Mouse (Mus musculus) midbrain, postnatal 0 days (tissue): ENCODE data around the gene Ttc21a. TPM values are rescaled to one million over a fixed set of nuclear protein-coding genes. Genes with fewer than 3 reads are reported as not detected.

ENCODE experiments used
- ATAC-seq: fragments of 200-750 bp; cut with Nextera tagmentation; 2 replicates; pipeline ENCODE4 v1.8.0; 2017; ENCODE audit warnings: moderate number of reproducible peaks, mild to moderate bottlenecking, moderate TSS enrichment, moderate library complexity; ENCODE audit not compliant: low FRiP score
- DNase-seq: peaks from one replicate; pipeline ENCODE4 v3.0.0-alpha.2; 2015; ENCODE audit warnings: low spot score
- H3K27ac ChIP-seq: fragments of 300-500 bp; sonication (generic); 2 replicates; pipeline ENCODE4 v1.5.1; 2014; ENCODE audit warnings: low read depth, mild to moderate bottlenecking, low read length, mixed read lengths
- H3K27me3 ChIP-seq: fragments of 300-500 bp; sonication (generic); 2 replicates; pipeline ENCODE4 v1.6.1; 2014; ENCODE audit warnings: low read length, control low read depth, mixed read lengths; ENCODE audit not compliant: insufficient read depth
- H3K36me3 ChIP-seq: fragments of 300-500 bp; sonication (generic); 2 replicates; pipeline ENCODE4 v1.6.1; 2014; ENCODE audit warnings: low read length, control low read depth, mixed read lengths; ENCODE audit not compliant: insufficient read depth
- H3K4me1 ChIP-seq: fragments of 300-500 bp; sonication (generic); 2 replicates; pipeline ENCODE4 v1.6.1; 2014; ENCODE audit warnings: mild to moderate bottlenecking, control low read depth, antibody characterized with exemption, low read length, mixed read lengths; ENCODE audit not compliant: insufficient read depth
- H3K4me2 ChIP-seq: fragments of 300-500 bp; sonication (generic); 2 replicates; pipeline ENCODE4 v1.6.1; 2014; ENCODE audit warnings: low read depth, mild to moderate bottlenecking, low read length, mixed read lengths; ENCODE audit not compliant: poor library complexity, severe bottlenecking
- H3K4me3 ChIP-seq: fragments of 300-500 bp; sonication (generic); 2 replicates; pipeline ENCODE4 v1.5.1; 2014; ENCODE audit warnings: low read depth, mild to moderate bottlenecking, low read length, moderate library complexity
- H3K9ac ChIP-seq: fragments of 300-500 bp; sonication (generic); replicated peaks from 2 replicates; pipeline ENCODE4 v1.6.1; 2014; ENCODE audit warnings: mild to moderate bottlenecking, low read length, moderate library complexity, mixed read lengths; ENCODE audit not compliant: poor library complexity, severe bottlenecking
- H3K9me3 ChIP-seq: fragments of 300-500 bp; sonication (generic); 2 replicates; pipeline ENCODE4 v1.6.1; 2016; ENCODE audit warnings: low read length, control low read depth
- CTCF ChIP-seq: IDR thresholded peaks from 2 replicates; pipeline ENCODE4 v1.5.1; 2016; ENCODE audit warnings: antibody characterized with exemption, mild to moderate bottlenecking
- WGBS: fragments of 180-500 bp; shearing (Covaris S2); extraction: QIAGEN DNeasy Blood & Tissue Kit; methylation state at CpG from one replicate; pipeline ENCODE4 v1.1.7; 2014; 5-methylcytosine and 5-hydroxymethylcytosine counted together
- polyA plus RNA-seq: library from polyadenylated mRNA; unstranded; fragments of >200 nt; fragmentation: Nextera tagmentation; extraction: Ambion mirVana; gene quantifications from 2 replicates; pipeline ENCODE4 v1.2.1, GENCODE M21; 2015
- total RNA-seq: library from RNA; depleted of rRNA; stranded (reverse); fragments of >200 nt; gene quantifications from 2 replicates; pipeline ENCODE4 v1.2.3, GENCODE M21; 2014

The Ttc21a gene
- total and polyA plus RNA-seq, 2 experiments from 2014 or later, result 1.4 to 4.6 TPM

GRCm38 (mm10) chr9:119941861-119942260, 4.5 kb downstream of the Ttc21a start:
- Histone ChIP-seq H3K4me1 (0 out of 2 replicates have a peak, but pooled peaks cover 3% of the 10 kb centered on the region), H3K4me3 (no peak overlapping the region), H3K27me3 (no peaks in the 10 kb centered on the region), H3K9me3 (no peaks in the 10 kb centered on the region), H3K36me3 (no peaks in the 10 kb centered on the region), H3K4me2 (no peak overlapping the region), H3K9ac (no peak overlapping the region), H3K27ac (no peak overlapping the region)
- TF ChIP-seq CTCF, result no peak
- ATAC-seq (no peak), DNase-seq (no peak)
- 89% methylated on average over 14 of the region's 14 CpGs for WGBS

GRCm38 (mm10) chr9:119943326-119943725, 5.9 kb downstream of the Ttc21a start:
- H3K4me1 ChIP-seq, result no peaks in the 10 kb centered on the region
- H3K4me2 ChIP-seq, result no peak overlapping the region
- ATAC-seq, result no peak
- no peak for TF ChIP-seq CTCF
- H3K9me3 ChIP-seq, result no peaks in the 10 kb centered on the region
- H3K27me3 ChIP-seq, result no peaks in the 10 kb centered on the region
- DNase-seq, result no peak
- H3K4me3 ChIP-seq, result no peak overlapping the region
- H3K36me3 ChIP-seq, result no peaks in the 10 kb centered on the region
- H3K9ac ChIP-seq, result no peak overlapping the region
- WGBS, result 57% methylated on average over 1 of the region's 1 CpGs
- no peak overlapping the region for H3K27ac ChIP-seq

- H3K4me2 ChIP-seq, result no peak overlapping the region
- ATAC-seq, result no peak
- no peak overlapping the region for H3K9ac ChIP-seq
- DNase-seq, result no peak
- no peak overlapping the region for H3K27ac ChIP-seq
- no peaks in the 10 kb centered on the region for H3K9me3 ChIP-seq
- WGBS, result 75% methylated on average over 12 of the region's 12 CpGs
- H3K27me3 ChIP-seq, result no peaks in the 10 kb centered on the region
- no peaks in the 10 kb centered on the region for H3K36me3 ChIP-seq
- no peaks in the 10 kb centered on the region for H3K4me1 ChIP-seq
- no peak overlapping the region for H3K4me3 ChIP-seq
- TF ChIP-seq CTCF, result peak; percentile 55
Measured at GRCm38 (mm10) chr9:119945173-119945900, 7.9 kb downstream of the Ttc21a start.

- TF ChIP-seq CTCF, result no peak
- no peak for ATAC-seq
- H3K27ac ChIP-seq, result no peak overlapping the region
- no peak overlapping the region for H3K9ac ChIP-seq
- 39% methylated on average over 3 of the region's 3 CpGs for WGBS
- no peak for DNase-seq
- H3K4me2 ChIP-seq, result no peak overlapping the region
- H3K4me3 ChIP-seq, result no peak overlapping the region
- H3K36me3 ChIP-seq, result no peaks in the 10 kb centered on the region
- H3K4me1 ChIP-seq, result no peaks in the 10 kb centered on the region
- H3K27me3 ChIP-seq, result no peaks in the 10 kb centered on the region
- no peaks in the 10 kb centered on the region for H3K9me3 ChIP-seq
Measured at GRCm38 (mm10) chr9:119948804-119949203, 11.4 kb downstream of the Ttc21a start.

- H3K27me3 ChIP-seq, result no peaks in the 10 kb centered on the region
- ATAC-seq (no peak), DNase-seq (peak; percentile 4)
- H3K4me1 ChIP-seq, result no peaks in the 10 kb centered on the region
- no peak overlapping the region for H3K4me3 ChIP-seq
- WGBS, result 49% methylated on average over 6 of the region's 6 CpGs
- no peak overlapping the region for H3K4me2 ChIP-seq
- no peaks in the 10 kb centered on the region for H3K9me3 ChIP-seq
- H3K9ac ChIP-seq, result no peak overlapping the region
- H3K36me3 ChIP-seq, result no peaks in the 10 kb centered on the region
- no peak overlapping the region for H3K27ac ChIP-seq
- no peak for TF ChIP-seq CTCF
Measured at GRCm38 (mm10) chr9:119950434-119950833, 13.0 kb downstream of the Ttc21a start.

GRCm38 (mm10) chr9:119951388-119951787, 14.0 kb downstream of the Ttc21a start:
- Histone ChIP-seq H3K27me3 (no peaks in the 10 kb centered on the region), H3K4me1 (no peaks in the 10 kb centered on the region), H3K4me2 (no peak overlapping the region), H3K9me3 (no peaks in the 10 kb centered on the region), H3K9ac (no peak overlapping the region), H3K27ac (no peak overlapping the region), H3K4me3 (no peak overlapping the region), H3K36me3 (no peaks in the 10 kb centered on the region)
- DNase-seq (no peak), ATAC-seq (no peak)
- whole genome bisulfite sequencing, result 91% methylated on average over 9 of the region's 9 CpGs
- no peak for TF ChIP-seq CTCF
